Mouse (Mus musculus) cerebellum, adult 2 months (tissue): ENCODE measurements around the gene Cct3.

Source experiments
- CTCF ChIP-seq: fragments of 200-500 bp; IDR thresholded peaks from 2 replicates; pipeline ENCODE4 v1.5.1; 2011; ENCODE audit warnings: low read depth, mild to moderate bottlenecking, control low read depth, low read length, moderate library complexity, borderline replicate concordance; ENCODE audit not compliant: insufficient read depth
- POLR2A ChIP-seq: fragments of 200-500 bp; IDR thresholded peaks from 2 replicates; pipeline ENCODE4 v1.6.1; 2011; ENCODE audit warnings: low read length, control low read depth, borderline replicate concordance; ENCODE audit not compliant: insufficient read depth

GRCm38 (mm10) chr3:88359584-88359983 is 62.7 kb downstream of the Cct3 start:
- TF ChIP-seq CTCF, result no peak
- TF ChIP-seq POLR2A, result no peak
